Mouse (Mus musculus) lung, adult 2 months (tissue): Measurements from ENCODE around the gene Fanca.

Experiments used
- CTCF ChIP-seq: fragments of 200-500 bp; IDR thresholded peaks from 2 replicates; pipeline ENCODE4 v1.5.1; 2011; ENCODE audit warnings: mild to moderate bottlenecking, low read length, control low read depth; ENCODE audit not compliant: insufficient read depth
- POLR2A ChIP-seq: fragments of 200-500 bp; IDR thresholded peaks from 2 replicates; pipeline ENCODE4 v1.6.1; 2011; ENCODE audit warnings: low read depth, mild to moderate bottlenecking, control low read depth, low read length, borderline replicate concordance; ENCODE audit errors: extremely low read depth

GRCm38 (mm10) chr8:123254099-123254885 is 64.1 kb downstream of the Fanca start, which contains the start of the genes Zfp276 and Vps9d1:
- TF ChIP-seq CTCF (no peak), POLR2A (peak; percentile 53; the same call in 1 of the 2 replicates)
